Mouse (Mus musculus) neural tube, embryonic 11.5 days (tissue): ENCODE measurements around the gene Sebox. TPM values are rescaled to one million over a fixed set of nuclear protein-coding genes. Genes with fewer than 3 reads are reported as not detected.

Experiments used
- ATAC-seq: fragments of 200-750 bp; cut with Nextera tagmentation; 2 replicates; pipeline ENCODE4 v1.8.0; 2017; ENCODE audit warnings: moderate number of reproducible peaks, mild to moderate bottlenecking, moderate TSS enrichment, moderate library complexity; ENCODE audit not compliant: insufficient read depth, low FRiP score, low TSS enrichment
- DNase-seq: peaks from one replicate; pipeline ENCODE4 v3.0.0-alpha.2; 2015; ENCODE audit warnings: low spot score
- H3K27ac ChIP-seq: fragments of 300-500 bp; sonication (generic); 2 replicates; pipeline ENCODE4 v1.5.1; 2014; ENCODE audit warnings: low read depth, mild to moderate bottlenecking, low read length
- H3K27me3 ChIP-seq: fragments of 300-500 bp; sonication (generic); 2 replicates; pipeline ENCODE4 v1.6.1; 2014; ENCODE audit warnings: mild to moderate bottlenecking, low read length, mixed read lengths; ENCODE audit not compliant: control insufficient read depth, insufficient read depth
- H3K36me3 ChIP-seq: fragments of 300-500 bp; sonication (generic); 2 replicates; pipeline ENCODE4 v1.6.1; 2014; ENCODE audit warnings: mild to moderate bottlenecking, low read length, moderate library complexity, mixed read lengths; ENCODE audit not compliant: control insufficient read depth, insufficient read depth
- H3K4me1 ChIP-seq: fragments of 300-500 bp; sonication (generic); 2 replicates; pipeline ENCODE4 v1.6.1; 2014; ENCODE audit warnings: low read length, mixed read lengths; ENCODE audit not compliant: control insufficient read depth, insufficient read depth
- H3K4me2 ChIP-seq: fragments of 300-500 bp; sonication (generic); 2 replicates; pipeline ENCODE4 v1.6.1; 2014; ENCODE audit warnings: low read depth, mild to moderate bottlenecking, moderate library complexity
- H3K4me3 ChIP-seq: fragments of 300-500 bp; sonication (generic); 2 replicates; pipeline ENCODE4 v1.5.1; 2014; ENCODE audit warnings: low read depth, low read length
- H3K9ac ChIP-seq: fragments of 300-500 bp; sonication (generic); 2 replicates; pipeline ENCODE4 v1.6.1; 2014; ENCODE audit warnings: mild to moderate bottlenecking, low read length
- H3K9me3 ChIP-seq: fragments of 300-500 bp; sonication (generic); 2 replicates; pipeline ENCODE4 v1.6.1; 2016; ENCODE audit warnings: low read length; ENCODE audit not compliant: control insufficient read depth
- WGBS: fragments of 180-500 bp; shearing (Covaris S2); extraction: QIAGEN DNeasy Blood & Tissue Kit; methylation state at CpG from one replicate; pipeline ENCODE4 v1.1.7; 2014; 5-methylcytosine and 5-hydroxymethylcytosine counted together
- polyA plus RNA-seq: library from polyadenylated mRNA; unstranded; fragments of >200 nt; fragmentation: Nextera tagmentation; extraction: Ambion mirVana; gene quantifications from 2 replicates; pipeline ENCODE4 v1.2.1, GENCODE M21; 2014

Sebox gene
- polyA plus RNA-seq, result not detected in 2 replicates

DNA sequence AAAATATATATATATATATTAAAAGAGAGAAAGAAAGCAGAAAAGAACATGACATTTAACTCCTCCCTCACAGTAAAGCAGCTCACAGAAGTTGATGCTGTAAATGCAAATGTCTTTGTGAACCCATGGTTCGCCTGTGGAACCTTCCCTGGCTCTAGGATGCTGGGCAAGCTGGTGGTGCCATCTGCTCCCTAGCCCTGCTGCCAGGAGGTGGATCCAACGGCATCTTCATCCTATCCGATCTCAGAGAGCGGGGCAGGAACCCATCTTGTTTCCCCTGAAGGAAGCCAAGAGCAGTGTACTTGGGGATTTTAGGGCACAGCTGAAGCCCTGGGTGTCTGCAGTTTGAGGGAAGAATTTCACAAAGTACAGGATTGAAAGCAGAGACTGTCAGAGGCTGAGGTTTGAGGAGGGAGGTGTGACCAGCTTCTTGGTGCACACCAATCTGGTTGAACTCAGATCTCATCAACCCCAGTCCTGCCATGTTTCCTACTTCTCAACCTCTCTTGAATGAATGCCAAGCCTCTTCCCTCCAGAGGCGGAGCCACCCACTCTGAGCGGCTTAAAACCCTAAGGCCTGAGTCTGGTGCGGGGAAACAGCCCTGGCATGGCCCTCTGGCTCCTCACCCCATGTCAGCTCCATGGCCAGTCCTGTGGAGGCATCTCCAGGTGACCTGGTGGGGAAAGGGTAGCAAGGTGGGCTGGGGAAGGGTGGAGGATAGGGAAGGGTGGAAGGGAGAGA, at the start of gene Sebox:
Sebox (plus strand) TSS at position 539 of the 742 bp plus-strand sequence.
- Histone ChIP-seq H3K9ac (no peak within 1 kb of the TSS), H3K9me3 (no peaks in the 10 kb centered on the region), H3K4me1 (no peaks in the 10 kb centered on the region; the same call in 1 of the 2 replicates), H3K4me3 (no peak within 1 kb of the TSS), H3K4me2 (no peak within 1 kb of the TSS), H3K27me3 (0 out of 2 replicates have a peak, but pooled peaks cover 2% of the 10 kb centered on the region), H3K36me3 (peaks cover 7% of the 10 kb centered on the region; the same call in 1 of the 2 replicates), H3K27ac (no peak within 1 kb of the TSS)
- 76% methylated on average over 7 of the region's 7 CpGs for WGBS
- ATAC-seq, result no peak
- DNase-seq, result no peak

DNA sequence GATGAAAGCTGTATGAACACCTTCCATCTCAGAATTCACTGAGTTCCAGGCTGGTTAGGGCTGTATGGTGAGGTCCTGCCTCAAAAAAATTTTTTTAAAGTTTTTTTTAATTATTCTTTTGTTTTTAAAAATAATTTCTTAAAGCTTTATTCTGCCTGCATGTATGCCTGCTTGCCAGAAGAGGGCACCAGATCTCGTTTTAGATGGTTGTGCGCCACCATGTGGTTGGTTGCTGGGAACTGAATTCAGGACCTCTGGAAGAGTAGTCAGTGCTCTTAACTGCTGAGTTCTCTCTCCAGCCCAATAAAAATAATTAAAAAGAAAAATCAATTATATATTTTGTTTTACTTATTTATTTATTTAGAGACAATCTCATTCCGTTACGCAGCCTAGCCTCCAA, 49.6 kb upstream of the Sebox start:
- H3K4me2 ChIP-seq, result no peak overlapping the region
- H3K4me1 ChIP-seq, result no peaks in the 10 kb centered on the region
- H3K9ac ChIP-seq, result no peak overlapping the region
- no peaks in the 10 kb centered on the region for H3K27me3 ChIP-seq
- no peak overlapping the region for H3K4me3 ChIP-seq
- ATAC-seq, result no peak
- H3K36me3 ChIP-seq, result no peaks in the 10 kb centered on the region
- WGBS, result 14% methylated on average over 4 of the region's 4 CpGs
- no peak overlapping the region for H3K27ac ChIP-seq
- no peaks in the 10 kb centered on the region for H3K9me3 ChIP-seq
- peak; percentile 70 for DNase-seq

DNA sequence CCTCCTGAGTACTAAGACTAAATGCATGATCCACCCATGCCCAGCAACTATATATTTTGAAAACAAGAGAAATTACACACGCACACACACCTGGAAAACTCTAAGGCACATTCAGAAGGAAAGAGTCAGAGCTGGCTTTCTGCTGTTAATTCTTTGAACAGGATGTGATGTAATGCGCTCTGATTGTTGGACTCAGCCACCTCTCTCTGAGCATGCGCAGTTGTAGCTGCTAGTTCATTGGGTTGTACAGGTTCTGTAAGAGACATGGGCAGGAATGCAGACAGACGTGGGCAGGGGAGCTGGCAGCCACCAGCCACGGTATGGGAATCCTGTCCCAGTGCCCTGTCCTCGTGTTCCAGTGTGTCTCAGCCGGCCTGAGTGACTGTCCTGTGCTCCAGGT, 49.0 kb upstream of the Sebox start:
- Histone ChIP-seq H3K27me3 (no peaks in the 10 kb centered on the region), H3K4me1 (no peaks in the 10 kb centered on the region), H3K9ac (no peak overlapping the region), H3K4me3 (no peak overlapping the region), H3K4me2 (no peak overlapping the region), H3K36me3 (no peaks in the 10 kb centered on the region), H3K27ac (no peak overlapping the region), H3K9me3 (no peaks in the 10 kb centered on the region)
- DNase-seq, result no peak
- WGBS, result 69% methylated on average over 7 of the region's 7 CpGs
- ATAC-seq, result no peak

DNA sequence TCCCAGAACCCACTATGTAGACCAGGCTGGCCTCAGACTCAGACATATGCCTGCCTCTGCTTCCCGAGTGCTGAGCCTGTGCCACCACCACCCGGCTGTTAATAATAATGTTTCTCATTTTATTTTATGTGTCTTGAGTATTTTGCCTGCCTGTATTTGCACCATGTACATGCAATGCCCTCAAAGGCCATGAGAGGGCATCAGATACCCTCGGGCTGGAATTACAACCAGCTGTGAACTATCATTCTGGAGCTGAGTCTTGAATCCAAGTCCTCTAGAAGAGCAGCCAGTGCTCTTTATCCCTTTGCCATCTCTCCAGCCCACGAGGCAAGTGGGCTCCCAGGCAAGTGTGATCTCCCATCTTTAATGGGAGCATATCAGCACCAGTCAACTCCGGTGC, 47.9 kb upstream of the Sebox start:
- H3K4me1 ChIP-seq, result no peaks in the 10 kb centered on the region
- no peak overlapping the region for H3K4me2 ChIP-seq
- H3K9me3 ChIP-seq, result no peaks in the 10 kb centered on the region
- no peak for ATAC-seq
- H3K27ac ChIP-seq, result no peak overlapping the region
- DNase-seq, result peak; percentile 46
- H3K27me3 ChIP-seq, result no peaks in the 10 kb centered on the region
- no peak overlapping the region for H3K4me3 ChIP-seq
- H3K36me3 ChIP-seq, result no peaks in the 10 kb centered on the region
- H3K9ac ChIP-seq, result no peak overlapping the region
- 50% methylated on average over 5 of the region's 5 CpGs for WGBS

DNA sequence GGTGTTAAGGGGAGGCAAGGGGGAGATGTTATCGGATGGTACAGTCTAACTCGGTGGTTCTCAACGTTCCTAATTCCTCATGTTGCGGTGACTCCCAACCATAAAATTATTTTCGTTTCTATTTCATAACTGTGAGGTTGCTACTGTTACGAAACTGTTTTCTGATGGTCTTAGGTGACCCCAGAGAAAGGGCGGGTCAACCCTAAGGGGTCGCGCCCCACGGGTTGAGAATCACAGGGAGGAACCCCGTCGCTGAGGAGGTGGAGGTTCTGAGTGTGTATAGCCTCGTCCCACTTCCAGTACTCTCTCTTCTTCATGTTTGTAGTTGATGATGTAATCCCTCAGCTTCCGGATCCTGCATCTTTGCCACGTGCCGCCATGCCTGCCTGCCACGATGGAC, 44.5 kb upstream of the Sebox start:
- no peak overlapping the region for H3K4me2 ChIP-seq
- H3K36me3 ChIP-seq, result no peaks in the 10 kb centered on the region
- DNase-seq (no peak), ATAC-seq (no peak)
- no peaks in the 10 kb centered on the region for H3K4me1 ChIP-seq
- no peaks in the 10 kb centered on the region for H3K27me3 ChIP-seq
- H3K9ac ChIP-seq, result no peak overlapping the region
- no peaks in the 10 kb centered on the region for H3K9me3 ChIP-seq
- no peak overlapping the region for H3K27ac ChIP-seq
- WGBS, result 85% methylated on average over 17 of the region's 17 CpGs
- H3K4me3 ChIP-seq, result no peak overlapping the region

DNA sequence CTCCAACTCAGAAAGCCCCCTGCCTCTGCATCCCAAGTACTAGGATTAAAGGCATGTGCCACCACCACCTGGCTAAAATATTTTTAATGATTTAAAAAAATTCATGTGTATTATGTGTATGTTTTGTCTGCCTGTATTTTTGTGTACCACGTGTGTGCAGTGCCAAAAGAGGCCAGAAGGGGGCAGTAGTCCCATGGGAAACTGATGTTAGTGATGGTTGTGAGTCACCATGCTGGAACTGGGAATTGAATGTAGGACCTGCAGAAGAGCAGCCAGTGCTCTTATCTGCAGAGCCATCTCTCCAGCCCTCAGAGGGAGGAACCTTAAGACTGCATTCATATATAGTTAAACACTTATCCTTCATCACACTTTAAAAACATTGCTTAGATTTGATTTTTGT, 41.4 kb upstream of the Sebox start:
- Histone ChIP-seq H3K9ac (no peak overlapping the region), H3K4me3 (no peak overlapping the region), H3K27me3 (no peaks in the 10 kb centered on the region), H3K4me2 (no peak overlapping the region), H3K27ac (no peak overlapping the region), H3K36me3 (no peaks in the 10 kb centered on the region), H3K9me3 (no peaks in the 10 kb centered on the region), H3K4me1 (peaks cover 9% of the 10 kb centered on the region; the same call in 1 of the 2 replicates)
- ATAC-seq (no peak), DNase-seq (no peak)
- WGBS, result 80% methylated on average over 1 of the region's 1 CpGs

DNA sequence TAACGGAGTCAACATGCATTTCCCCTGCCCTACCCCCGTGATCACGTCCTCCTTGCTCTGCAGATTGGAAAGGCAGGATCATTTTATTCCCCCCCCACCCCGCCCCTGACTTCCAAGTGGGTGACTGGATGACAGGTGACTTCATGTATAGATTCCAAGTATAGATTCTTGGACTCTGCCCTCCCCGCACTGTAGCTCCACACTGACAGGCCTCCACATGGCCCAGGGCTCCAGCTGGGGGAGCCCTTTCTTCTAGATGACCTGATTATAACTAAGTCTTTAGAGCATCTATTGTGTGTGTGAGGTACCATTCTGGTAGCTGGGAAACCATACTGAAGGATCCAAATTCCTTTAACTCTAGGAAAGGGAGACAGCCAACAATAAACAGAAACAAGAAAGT, 40.6 kb upstream of the Sebox start:
- no peak overlapping the region for H3K4me2 ChIP-seq
- no peak for DNase-seq
- H3K4me1 ChIP-seq, result peaks cover 9% of the 10 kb centered on the region; the same call in 1 of the 2 replicates
- H3K4me3 ChIP-seq, result no peak overlapping the region
- H3K27ac ChIP-seq, result no peak overlapping the region
- WGBS, result 86% methylated on average over 5 of the region's 5 CpGs
- no peaks in the 10 kb centered on the region for H3K36me3 ChIP-seq
- ATAC-seq, result no peak
- no peak overlapping the region for H3K9ac ChIP-seq
- no peaks in the 10 kb centered on the region for H3K27me3 ChIP-seq
- no peaks in the 10 kb centered on the region for H3K9me3 ChIP-seq

DNA sequence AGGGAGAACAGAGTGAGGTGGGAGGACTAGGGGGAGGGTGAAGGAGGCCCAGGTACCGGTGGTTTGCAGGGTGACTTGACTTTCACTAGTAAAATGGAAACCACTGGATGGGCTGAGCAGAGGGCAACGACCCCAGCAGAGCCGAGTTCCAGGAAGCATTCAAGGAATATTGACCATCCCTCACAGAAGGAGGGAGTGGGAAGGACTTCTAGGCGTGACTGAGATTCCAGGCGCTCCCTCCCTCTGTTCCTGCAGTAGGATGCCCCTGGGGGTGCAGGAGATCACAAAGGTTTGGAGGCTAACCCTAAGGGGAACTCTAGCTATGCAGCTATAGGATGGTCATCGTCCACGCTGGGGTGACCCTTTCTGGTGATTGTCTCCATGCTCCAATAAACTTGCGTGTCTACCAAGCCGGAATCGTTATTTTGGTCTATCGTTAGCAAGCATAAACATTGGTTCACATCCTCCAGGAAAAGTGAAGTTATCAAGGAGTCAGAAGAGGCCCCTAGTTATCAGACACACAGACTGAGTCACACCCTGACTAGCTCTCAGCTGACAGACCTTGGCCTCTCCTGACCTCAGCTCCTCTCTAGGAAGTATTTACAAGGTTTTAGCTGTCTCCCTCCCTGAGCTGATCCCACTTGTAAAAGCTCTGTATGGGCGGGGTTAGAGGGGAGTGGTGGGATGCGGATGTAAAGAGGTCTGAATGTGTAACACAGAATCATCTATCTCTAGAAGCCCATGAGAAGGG, 39.8 kb upstream of the Sebox start:
- no peak for ATAC-seq
- H3K4me3 ChIP-seq, result no peak overlapping the region
- H3K4me2 ChIP-seq, result no peak overlapping the region
- no peak overlapping the region for H3K27ac ChIP-seq
- H3K9ac ChIP-seq, result no peak overlapping the region
- DNase-seq, result no peak
- WGBS, result 68% methylated on average over 13 of the region's 13 CpGs
- H3K4me1 ChIP-seq, result peaks cover 9% of the 10 kb centered on the region; the same call in 1 of the 2 replicates
- no peaks in the 10 kb centered on the region for H3K27me3 ChIP-seq
- no peaks in the 10 kb centered on the region for H3K36me3 ChIP-seq
- no peaks in the 10 kb centered on the region for H3K9me3 ChIP-seq
